Mouse (Mus musculus) effector memory CD4-positive, alpha-beta T cell, adult 5 months (primary cell): Measurements from ENCODE around the gene Hepacam. TPM values are rescaled to one million over a fixed set of nuclear protein-coding genes. Genes with fewer than 3 reads are reported as not detected.

ENCODE experiments used
- polyA plus RNA-seq: library from polyadenylated mRNA; unstranded; fragments of 100-300 nt; shearing (Covaris generic); gene quantifications from one replicate; pipeline ENCODE4 v1.2.1, GENCODE M21; 2017

Gene Hepacam
- not detected for polyA plus RNA-seq

DNA sequence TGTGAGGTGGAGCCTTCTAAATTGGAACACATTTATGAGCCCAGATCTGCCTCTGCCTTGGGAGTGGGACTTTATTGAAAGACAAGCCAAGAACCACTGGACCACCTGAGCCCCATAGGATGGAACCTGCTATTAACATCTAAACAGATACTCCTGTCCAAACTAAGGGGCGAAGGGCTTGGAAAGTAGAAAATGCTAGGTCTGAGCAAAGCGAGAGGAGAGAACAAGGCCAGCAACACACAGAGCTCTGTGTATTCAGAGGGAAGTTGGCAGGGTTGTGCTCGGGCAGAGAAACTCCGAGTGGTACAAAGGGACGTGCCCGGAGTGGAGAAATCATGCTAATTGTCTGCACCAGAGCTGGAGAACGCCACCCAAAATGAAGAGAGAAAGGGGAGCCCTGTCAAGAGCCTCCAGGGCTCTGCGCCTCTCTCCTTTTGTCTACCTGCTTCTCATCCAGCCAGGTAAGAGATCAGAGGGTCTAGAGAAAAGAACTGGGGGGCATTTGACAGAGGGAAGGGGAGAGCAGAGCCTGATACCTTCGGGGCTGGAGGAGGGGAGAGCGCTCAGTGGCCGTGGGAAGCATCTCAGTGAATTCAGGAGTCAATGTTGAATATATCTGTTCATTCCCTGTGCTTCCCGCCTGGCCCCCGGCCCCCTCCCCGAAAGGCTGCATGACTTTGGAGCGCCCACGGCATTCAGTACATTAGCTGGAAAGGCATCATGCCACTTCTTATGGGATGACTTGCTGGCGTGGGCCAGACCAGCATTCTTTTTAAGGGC is at the start of gene Hepacam:
Gene Hepacam (plus strand): TSS at position 51 of the 780 bp plus-strand sequence.

DNA sequence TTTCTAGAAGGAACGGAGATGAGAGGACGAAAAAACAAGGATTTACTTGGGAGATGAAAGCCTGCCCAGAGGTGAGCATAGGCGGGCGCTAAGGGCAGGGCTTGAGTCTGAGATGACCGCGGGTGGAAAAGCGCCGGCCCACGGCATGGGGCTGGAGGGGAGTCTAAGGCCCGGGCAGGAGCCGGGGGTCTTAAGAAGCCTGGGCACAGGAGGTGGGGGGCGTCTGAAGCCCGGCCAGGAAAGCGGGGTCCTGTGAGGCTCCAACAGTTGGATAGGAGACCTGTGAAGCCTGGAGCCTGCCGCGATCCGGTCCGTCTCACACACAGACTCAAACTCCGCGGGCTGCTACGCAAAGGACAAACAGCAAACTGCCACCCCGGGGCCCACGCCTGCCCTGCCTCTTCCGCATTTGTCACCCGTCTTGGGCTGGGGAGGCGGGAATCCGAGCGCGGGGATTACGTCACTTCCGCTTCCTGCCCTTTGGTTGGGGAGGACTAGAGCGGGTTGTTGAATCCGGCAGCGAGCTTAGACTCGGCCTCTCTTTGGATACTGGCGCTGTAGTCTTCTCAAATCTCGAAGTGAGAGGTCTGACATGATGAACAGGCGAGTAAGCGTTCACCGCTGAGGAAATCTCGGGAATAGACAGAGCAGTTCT is 19.0 kb upstream of the Hepacam start, which contains the start of gene Ccdc15:
Gene Ccdc15 (minus strand): TSS at position 445 of the 655 bp plus-strand sequence.

DNA sequence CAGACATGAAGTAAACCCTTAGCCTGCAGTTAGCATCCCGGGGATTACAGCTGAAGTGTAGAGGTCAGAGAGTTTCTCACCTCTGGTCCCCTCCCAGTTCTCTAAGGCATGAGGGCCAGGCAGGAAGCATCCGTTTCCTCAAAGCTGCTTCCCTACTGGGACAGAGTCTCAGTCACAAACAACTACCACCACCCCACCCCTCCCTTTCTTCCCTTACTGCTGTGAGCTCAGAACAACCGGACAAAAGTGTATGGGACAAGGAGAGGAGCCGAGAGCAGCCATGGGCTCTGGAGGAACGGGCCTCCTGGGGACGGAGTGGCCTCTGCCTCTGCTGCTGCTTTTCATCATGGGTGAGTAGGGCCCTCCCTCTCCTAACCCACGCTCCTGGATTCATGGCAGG is 34.7 kb downstream of the Hepacam start, which contains the start of gene Robo4:
Gene Robo4 (plus strand): TSS at position 96 of the 400 bp plus-strand sequence.

DNA sequence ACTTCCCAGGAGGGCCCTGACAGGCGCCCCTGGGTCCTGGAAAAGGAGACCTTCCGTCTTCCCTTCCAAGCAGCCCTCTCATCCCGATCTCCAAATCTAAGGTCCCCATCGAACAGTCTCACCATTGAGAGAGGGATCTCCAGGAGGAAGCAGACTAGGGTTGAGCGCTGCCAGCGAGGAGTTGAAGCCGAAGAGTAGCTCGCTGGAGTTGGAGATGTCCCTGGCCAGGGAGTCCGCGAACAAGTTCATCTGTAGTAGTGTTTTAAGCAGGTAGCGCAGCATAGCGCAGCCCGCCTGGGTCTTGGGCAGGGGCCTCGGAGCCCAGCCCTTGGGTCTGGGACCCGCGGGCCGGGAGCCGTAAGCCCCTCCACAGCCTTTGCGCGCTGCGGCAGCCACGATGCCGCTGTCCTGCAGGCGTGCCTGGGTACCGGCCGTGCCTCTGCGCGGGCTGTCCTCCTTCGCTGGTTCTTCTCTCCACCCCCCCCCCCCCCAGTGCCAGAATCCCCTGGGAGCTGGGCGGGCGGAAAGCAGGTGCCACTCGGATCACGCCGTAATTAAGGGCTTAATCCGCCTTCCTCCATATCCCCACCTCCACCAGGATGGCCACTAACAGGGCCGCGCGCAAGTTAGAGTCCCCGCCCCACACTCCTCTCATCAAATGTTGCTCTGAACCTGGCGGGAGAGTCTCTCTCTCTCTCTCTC is 65.7 kb downstream of the Hepacam start, which contains the start of gene Robo3:
Gene Robo3 (minus strand): TSS at position 527 of the 702 bp plus-strand sequence.

Other genes starting within 250 kb of the Hepacam start
- gene Pknox2, start 219.9 kb upstream of the Hepacam start, polyA plus RNA-seq = not detected
- gene Tmem218, start 159.1 kb upstream of the Hepacam start, polyA plus RNA-seq = 2.2 TPM
- 2.5 TPM for gene Slc37a2, start 111.6 kb upstream of the Hepacam start, polyA plus RNA-seq
- 6.2 TPM for gene Ccdc15, start 18.9 kb upstream of the Hepacam start, polyA plus RNA-seq
- not detected for gene Robo4, start 34.5 kb downstream of the Hepacam start, polyA plus RNA-seq
- not detected for gene Robo3, start 65.9 kb downstream of the Hepacam start, polyA plus RNA-seq
- gene Msantd2, start 122.0 kb downstream of the Hepacam start, polyA plus RNA-seq = 40.0 TPM
- gene Esam, start 160.7 kb downstream of the Hepacam start, polyA plus RNA-seq = not detected
- not detected for gene Vsig2, start 171.9 kb downstream of the Hepacam start, polyA plus RNA-seq
- 1.8 TPM for gene Nrgn, start 185.6 kb downstream of the Hepacam start, polyA plus RNA-seq
- gene Siae, start 188.3 kb downstream of the Hepacam start, polyA plus RNA-seq = 11.9 TPM
- 0.95 TPM for gene Spa17, start 246.4 kb downstream of the Hepacam start, polyA plus RNA-seq